Mouse (Mus musculus) cortical plate, adult 2 months (tissue): ENCODE measurements around the gene 9430038I01Rik.

ENCODE experiments used
- CTCF ChIP-seq: fragments of 200-500 bp; IDR thresholded peaks from 2 replicates; pipeline ENCODE4 v1.5.1; 2011; ENCODE audit warnings: mild to moderate bottlenecking, control low read depth, low read length; ENCODE audit not compliant: insufficient read depth; ENCODE audit errors: extremely low read depth
- POLR2A ChIP-seq: fragments of 200-500 bp; IDR thresholded peaks from 2 replicates; pipeline ENCODE4 v1.6.1; 2011; ENCODE audit warnings: mild to moderate bottlenecking, low read length, control low read depth; ENCODE audit not compliant: insufficient read depth; ENCODE audit errors: extremely low read depth

- TF ChIP-seq POLR2A (no peak), CTCF (no peak)
Measured at GRCm38 (mm10) chr7:137420550-137420949, 10.0 kb upstream of the 9430038I01Rik start.
